Mouse (Mus musculus): ENCODE measurements at regions not wholly inside any gene's neighbourhood (a gene's known extent, or its start where the extent isn't known, plus 50 kb on each side); places are given as distances from the start of the nearest gene placed in this dataset.

DNA sequence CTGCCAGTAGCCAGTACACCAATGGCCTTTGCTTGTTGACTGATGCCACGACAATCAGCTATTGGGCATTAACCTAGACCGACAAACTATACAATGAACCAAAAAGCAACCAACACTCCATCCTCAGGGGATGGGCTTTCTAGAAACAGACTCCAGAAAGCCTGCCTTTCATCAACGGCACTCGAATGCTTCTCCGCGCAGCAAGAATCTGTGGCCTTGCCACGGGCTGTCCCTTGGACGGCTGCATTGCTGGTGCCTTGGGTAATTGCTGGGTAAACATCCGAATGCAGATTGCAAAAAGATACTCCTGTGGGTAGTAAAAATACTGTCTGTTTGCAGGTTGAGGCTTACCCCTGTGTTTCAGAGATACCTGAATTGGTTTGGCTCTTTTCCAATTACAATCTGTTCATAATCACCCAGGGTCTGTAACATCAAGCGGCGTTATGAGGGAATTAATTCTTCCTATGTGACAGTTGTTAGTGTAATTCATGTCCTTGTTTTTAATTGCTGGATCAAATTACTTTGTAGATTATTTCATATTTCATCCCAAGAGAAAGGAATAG lies 319.0 kb upstream of the Kif2a start:
- DNase-seq: no peak

DNA sequence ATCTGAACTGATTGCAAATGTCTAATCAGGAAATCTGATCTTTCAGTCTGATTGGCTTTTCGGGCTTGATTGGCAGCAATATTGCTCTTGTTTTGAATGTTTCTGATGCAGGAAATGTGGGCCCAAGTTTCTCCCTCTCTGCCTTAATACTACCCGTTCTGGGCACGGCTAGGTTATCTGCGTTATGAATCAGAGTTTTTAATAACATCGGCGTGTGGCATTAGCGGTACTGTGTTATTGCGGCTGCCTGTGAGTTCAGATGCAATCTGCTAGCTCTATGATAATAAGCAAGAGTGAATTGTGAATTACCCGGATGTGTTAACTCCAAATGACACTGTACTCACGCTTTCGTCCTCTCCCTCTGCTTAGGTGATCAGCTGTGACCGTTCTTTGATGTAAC lies 316.2 kb upstream of the Kif2a start:
- DNase-seq: no peak

DNA sequence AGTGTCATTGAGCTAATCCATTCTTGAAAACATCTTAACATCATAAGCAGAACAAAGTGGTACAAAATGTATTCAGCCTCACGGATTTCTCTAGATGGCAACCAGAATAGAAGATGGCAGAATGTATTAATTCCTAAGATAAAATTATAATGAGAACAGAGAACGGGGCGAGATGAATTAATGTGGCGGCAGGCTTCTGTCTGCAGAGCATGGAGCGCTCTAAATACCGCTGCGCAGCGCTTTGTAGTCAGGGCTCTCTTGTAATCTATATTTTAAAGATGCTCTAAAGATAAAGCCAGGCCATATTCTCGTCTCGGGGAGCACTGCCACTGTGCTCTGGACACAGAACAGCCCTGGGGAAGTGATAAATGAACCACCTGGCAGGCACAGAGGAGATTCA lies 315.2 kb upstream of the Kif2a start:
- no peak for DNase-seq

- DNase-seq: peak; percentile 14
Observed at GRCm38 (mm10) chr13:107329348-107329747, 307.4 kb upstream of the Kif2a start.

- DNase-seq: peak; percentile 49
Observed at GRCm38 (mm10) chr13:107325707-107326495, 304.0 kb upstream of the Kif2a start.

DNA sequence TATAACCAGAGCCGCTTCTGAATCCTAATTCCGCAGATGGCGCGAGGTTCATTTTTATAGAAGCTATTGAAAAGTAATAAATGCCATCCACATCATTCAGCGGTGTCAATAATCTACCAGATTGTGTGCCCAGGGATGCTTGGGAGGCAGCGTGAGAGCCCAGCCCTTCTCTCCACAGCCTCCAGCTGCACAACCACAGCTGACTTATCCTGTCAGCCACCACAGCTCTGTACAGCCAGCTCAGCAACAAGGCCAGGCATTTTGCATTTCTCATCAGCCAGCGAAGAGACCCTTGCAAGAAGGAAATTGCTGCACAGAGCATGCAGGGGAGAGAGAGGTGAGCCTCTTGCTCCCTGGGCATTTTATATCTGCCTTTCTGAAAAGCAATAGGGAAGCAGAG lies 292.8 kb upstream of the Kif2a start:
- DNase-seq: no peak

DNA sequence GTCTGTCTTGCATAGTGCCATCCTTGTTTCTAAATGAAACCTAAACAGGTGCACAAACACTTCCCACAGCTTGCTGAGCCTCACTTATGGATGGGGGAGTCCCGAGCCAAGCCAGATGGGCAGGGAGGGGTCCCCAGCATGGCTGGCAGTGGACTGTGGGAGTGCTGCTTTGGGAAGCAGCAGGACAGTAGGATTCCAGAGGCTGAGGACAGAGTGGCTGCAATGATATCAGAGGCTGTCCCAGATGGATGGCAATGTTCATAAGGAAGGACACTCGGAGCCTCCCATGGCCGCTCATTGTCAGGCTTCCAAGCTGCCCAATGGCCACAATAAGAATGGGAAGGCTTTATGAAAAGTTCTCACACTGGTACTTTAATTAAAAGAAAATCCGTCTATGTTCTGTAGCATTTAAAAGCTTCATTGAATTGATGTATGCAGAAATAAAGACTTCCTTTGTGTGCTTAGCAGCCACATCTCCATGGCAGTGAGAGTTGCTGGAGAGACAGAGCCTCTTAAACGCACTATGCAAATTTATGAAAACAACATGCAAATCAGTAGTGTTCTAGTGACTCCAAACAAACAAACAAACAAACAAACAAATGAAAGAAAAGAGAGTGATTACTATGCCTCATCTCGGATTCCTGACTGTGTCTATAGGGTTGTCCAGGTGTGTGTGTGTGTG lies 287.2 kb upstream of the Kif2a start:
- DNase-seq: no peak

DNA sequence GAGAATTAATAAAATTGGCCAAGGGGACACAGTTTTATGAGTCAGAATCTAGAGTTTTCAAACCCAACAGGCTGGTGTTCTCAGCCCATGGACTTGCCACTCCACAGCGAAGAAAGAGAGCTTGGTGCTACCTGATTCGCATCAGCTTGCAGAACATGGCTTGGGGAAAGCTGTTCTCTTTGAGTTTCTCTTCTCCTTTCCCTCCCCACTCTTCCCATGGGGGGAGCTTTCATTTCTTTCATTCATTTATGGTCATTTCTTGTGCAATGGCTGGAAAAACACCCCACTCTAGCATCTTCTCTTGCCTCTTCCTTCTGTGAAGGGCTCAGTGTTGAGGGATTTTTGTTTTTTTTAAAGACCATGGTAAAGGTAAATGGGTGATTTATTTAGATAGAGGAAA lies 286.5 kb upstream of the Kif2a start:
- DNase-seq: no peak

- DNase-seq: no peak
Observed at GRCm38 (mm10) chr13:107306958-107307357, 285.0 kb upstream of the Kif2a start.

DNA sequence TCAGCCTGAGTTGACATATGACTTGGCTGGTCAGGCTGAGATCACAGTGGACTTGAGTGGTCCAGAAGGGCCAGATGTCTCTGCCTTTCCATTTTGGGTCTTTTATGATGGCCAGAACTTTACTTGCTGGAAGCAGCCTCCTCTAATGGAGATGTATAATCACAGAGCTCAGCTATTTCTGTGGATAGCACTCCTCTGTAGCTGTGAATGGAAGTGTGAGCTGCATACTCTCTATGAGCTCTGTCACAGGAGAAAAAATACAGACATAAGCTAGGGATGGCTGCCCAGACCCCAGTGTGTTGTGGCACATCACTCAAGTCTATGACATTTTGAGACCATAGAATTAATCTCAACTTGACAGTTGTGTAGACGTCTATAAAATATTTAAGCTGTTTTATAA lies 284.3 kb upstream of the Kif2a start:
- DNase-seq: no peak

- no peak for DNase-seq
Observed at GRCm38 (mm10) chr13:107305738-107306137, 283.8 kb upstream of the Kif2a start.

GRCm38 (mm10) chr13:107303878-107304277 lies 282.0 kb upstream of the Kif2a start:
- DNase-seq: no peak

- DNase-seq: no peak
Observed at GRCm38 (mm10) chr13:107303322-107303721, 281.4 kb upstream of the Kif2a start.

GRCm38 (mm10) chr13:107300792-107301191 lies 278.9 kb upstream of the Kif2a start:
- no peak for DNase-seq

DNA sequence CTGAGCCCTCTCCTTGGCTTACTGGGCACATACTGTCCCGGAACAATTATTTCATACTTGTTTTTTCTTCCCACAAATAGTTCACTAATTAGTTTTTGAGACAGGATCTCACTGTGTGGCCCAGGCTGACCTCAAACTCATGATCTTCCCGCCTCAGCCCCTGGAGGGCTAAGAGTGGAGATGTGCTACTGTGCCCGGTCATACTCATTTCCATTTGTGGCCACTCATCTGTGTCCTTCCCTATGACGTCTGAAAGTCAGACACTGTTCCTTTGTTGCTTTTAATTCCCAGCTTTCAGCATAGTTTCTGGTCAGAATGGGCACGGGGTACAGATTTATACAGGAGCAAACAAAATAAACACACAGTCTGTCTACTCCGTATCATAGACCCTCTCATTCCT lies 242.7 kb upstream of the Kif2a start:
- DNase-seq: no peak

DNA sequence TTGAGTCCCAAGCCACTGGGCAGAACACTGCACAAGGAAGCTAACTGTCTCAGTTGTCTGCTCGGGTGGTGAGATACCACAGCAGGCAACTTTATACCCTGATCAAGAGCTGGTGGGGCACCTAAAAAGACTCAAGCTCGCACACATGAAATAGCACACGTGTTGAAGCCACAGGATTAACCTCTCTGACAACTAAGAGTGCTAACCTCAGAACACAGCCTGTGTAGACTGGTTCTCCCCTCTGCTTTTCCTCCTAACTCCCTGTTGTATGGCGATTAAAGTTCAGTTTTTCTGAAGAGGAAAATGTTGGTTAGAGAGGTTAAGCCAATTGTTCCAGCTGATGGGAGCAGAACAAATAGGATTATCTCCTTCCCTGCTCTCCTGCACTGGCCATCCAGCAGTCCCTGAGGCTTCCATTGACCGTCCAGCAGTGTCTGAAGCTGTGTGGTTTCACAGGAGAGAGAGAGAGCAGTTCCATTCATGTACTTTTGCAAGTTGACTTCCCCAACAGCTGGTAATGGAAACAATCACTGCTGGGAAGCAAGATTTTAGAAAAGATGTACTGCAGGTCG lies 239.6 kb upstream of the Kif2a start:
- no peak for DNase-seq

- peak; percentile 19 for DNase-seq
Observed at GRCm38 (mm10) chr13:107260274-107260673, 238.3 kb upstream of the Kif2a start.

GRCm38 (mm10) chr13:107247792-107248505 lies 226.0 kb upstream of the Kif2a start:
- DNase-seq: peak; percentile 23

GRCm38 (mm10) chr13:107246956-107247751 lies 225.2 kb upstream of the Kif2a start:
- DNase-seq: no peak

DNA sequence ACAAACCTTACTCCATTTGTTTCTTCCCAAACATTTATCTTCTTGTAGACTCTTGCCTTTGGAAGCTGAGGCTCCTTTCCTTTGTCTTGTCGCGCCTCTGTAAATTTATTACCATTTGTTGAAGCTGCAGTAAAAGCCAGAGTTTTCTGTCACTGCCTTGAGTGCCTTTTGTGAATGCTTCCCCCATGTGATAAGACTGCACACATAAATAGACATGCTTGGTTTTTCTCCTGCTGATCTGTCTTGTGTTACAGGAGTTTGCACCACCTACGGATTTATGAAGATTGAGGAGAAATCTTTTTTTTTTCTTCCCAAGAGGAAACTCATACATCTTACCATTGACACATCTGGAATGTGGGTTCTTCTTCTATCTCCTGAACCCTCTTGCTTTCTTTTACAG lies 222.2 kb upstream of the Kif2a start:
- peak; percentile 11 for DNase-seq

DNA sequence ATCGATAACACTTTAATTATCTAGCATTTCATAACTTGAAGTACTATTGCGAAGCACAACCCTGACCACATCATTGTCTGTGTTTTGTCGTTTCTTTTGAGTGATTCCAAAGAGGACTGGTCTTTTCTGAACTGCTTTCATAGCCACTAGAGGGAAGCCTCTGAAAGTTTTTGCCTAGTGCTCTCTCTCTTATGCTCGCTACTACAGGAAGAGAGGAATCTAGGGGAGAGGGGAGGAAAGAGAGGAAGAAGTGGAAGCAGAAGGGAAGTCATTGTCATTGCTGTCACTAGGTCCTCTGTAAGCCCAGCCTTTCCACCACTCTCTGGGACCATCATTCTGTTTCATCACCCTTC lies 217.1 kb upstream of the Kif2a start:
- DNase-seq: no peak

DNA sequence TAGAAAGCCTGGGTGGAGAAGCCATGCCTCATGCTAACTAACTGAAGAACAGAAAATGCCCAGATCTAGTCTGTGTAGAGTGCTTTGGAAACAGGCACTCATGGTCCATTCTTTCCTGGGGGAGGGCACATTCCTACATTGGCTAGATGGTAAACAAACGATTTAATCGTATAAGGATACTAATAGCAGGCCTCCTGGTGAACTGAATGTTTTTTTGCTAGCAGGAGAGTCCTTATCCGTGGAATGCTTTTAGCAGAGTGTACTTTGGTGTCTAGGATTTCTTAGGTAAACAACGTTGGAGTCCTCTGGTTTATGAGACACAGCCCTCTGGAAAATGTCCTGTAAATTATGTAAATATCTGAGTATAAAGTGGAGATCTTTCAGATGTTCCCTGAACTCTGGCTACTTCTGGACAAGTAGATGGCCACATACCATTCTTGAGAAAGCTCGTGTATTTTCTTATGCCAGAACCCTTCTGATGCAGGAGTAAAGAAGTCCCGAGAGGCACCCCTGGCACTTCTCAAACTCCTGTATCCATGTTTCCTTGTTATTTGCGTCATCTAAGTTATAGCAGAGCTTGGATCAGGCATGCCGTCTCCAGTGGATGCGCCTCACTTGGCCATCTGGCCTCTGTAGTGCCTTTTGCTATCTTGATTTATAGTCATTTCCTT lies 216.6 kb upstream of the Kif2a start:
- no peak for DNase-seq

Measured in right cerebral cortex, adult 18-20 months (tissue).